Mouse (Mus musculus) common myeloid progenitor, adult 5-6 weeks (primary cell): ENCODE data around the gene Pip4k2c. TPM values are rescaled to one million over a fixed set of nuclear protein-coding genes. Genes with fewer than 3 reads are reported as not detected.
A peak's percentile ranks its signal among the peaks of the same experiment; 100 is the strongest.
"Not testable (repeated sequence)": the region's sequence is repeated elsewhere in the genome, so short reads cannot be mapped to it uniquely, and the experiment has no call there.

Experiments
- ATAC-seq: replicated peaks from 2 replicates; pipeline ENCODE4 v1.8.0; 2016; ENCODE audit warnings: low read depth, mild to moderate bottlenecking, moderate TSS enrichment, inconsistent platforms; ENCODE audit not compliant: poor library complexity, severe bottlenecking
- total RNA-seq: library from RNA; stranded (forward); fragments of 200-1000, 187-1606 nt; gene quantifications from 2 replicates; pipeline ENCODE4 v1.2.3, GENCODE M21; 2017

Pip4k2c gene
- total RNA-seq, 1 experiment from 2014 or later: 18.7 TPM

DNA sequence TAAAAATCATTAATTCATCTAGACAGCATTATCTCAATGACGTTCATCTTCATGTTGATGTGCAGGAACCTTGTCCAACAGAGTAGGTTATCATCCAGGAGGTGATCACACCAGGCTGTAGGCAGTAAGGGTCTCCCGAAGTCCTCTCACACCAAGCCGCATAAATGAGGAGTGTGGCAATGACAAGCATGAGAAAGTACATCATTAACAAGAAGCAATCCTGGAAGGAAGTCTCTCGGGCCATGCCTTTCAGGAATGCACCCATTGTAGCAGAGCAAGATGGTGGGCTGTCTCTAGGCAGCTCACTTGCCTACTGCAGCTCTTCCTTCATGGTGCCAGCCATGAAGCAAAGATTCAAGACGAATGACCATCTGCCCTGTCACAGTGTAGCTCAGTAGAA, 56.7 kb downstream of the Pip4k2c start:
- no peak for ATAC-seq

- no peak for ATAC-seq
Measured at GRCm38 (mm10) chr10:127154241-127154640, 57.1 kb downstream of the Pip4k2c start.

- ATAC-seq: no peak
Measured at GRCm38 (mm10) chr10:127153323-127153722, 58.1 kb downstream of the Pip4k2c start.

GRCm38 (mm10) chr10:127152556-127152955, 58.8 kb downstream of the Pip4k2c start:
- not testable (repeated sequence) for ATAC-seq

- not testable (repeated sequence) for ATAC-seq
Measured at GRCm38 (mm10) chr10:127151233-127151632, 60.2 kb downstream of the Pip4k2c start.

GRCm38 (mm10) chr10:127150471-127150872, 60.9 kb downstream of the Pip4k2c start:
- 0 out of 2 replicates have a peak, but pooled peaks have one; percentile 22 for ATAC-seq

DNA sequence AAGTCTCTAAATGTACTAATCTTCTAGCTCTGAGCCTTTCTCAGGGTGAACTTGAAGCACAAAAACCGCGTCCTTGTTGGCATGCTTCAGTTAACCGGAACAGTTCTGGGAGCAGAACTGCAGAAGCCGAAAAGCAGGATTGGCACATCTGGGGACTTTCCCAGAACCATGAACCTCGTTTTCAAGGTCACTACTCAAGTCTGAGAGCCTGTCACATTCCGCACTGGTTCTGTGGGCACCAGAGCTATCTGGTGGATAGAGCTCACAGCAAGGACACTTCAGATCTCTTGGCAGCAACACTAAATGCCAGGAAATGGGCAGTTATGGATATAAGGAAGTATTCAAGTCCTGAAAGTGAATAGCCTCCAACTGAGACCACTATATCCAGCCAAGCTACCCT, 64.2 kb downstream of the Pip4k2c start:
- no peak for ATAC-seq

Other genes with a start within 250 kb of the Pip4k2c start
- gene Ctdsp2, start 232.9 kb downstream of the Pip4k2c start, total RNA-seq: 33.9 and 42.8 TPM in 2 replicates
- gene Avil, start 210.9 kb downstream of the Pip4k2c start, total RNA-seq: not detected in 2 replicates
- gene Tsfm, start 180.7 kb downstream of the Pip4k2c start, total RNA-seq: 40.2 and 42.3 TPM in 2 replicates
- gene Mettl1, start 170.2 kb downstream of the Pip4k2c start, total RNA-seq: 27.4 and 28.0 TPM in 2 replicates
- gene Eef1akmt3, start 170.1 kb downstream of the Pip4k2c start, total RNA-seq: not detected in 2 replicates
- 0.14 TPM in 1 of 2 replicates, not detected in the other for gene Cyp27b1, start 163.3 kb downstream of the Pip4k2c start, total RNA-seq
- 0.23 TPM in 1 of 2 replicates, not detected in the other for gene March9, start 151.4 kb downstream of the Pip4k2c start, total RNA-seq
- gene Cdk4, start 148.1 kb downstream of the Pip4k2c start, total RNA-seq: 723 and 923 TPM in 2 replicates
- 49.9 and 62.2 TPM in 2 replicates for gene Tspan31, start 141.3 kb downstream of the Pip4k2c start, total RNA-seq
- 40.8 and 56.1 TPM in 2 replicates for gene Agap2, start 136.3 kb downstream of the Pip4k2c start, total RNA-seq
- gene Os9, start 90.5 kb downstream of the Pip4k2c start, total RNA-seq: 159 TPM in 2 replicates
- 56.5 TPM in 2 replicates for gene B4galnt1, start 46.4 kb downstream of the Pip4k2c start, total RNA-seq
- gene Slc26a10, start 30.9 kb downstream of the Pip4k2c start, total RNA-seq: 0.78 and 1.0 TPM in 2 replicates
- gene Arhgef25, start 21.5 kb downstream of the Pip4k2c start, total RNA-seq: 9.7 and 16.4 TPM in 2 replicates
- gene Dtx3, start 15.9 kb downstream of the Pip4k2c start, total RNA-seq: 29.7 and 36.7 TPM in 2 replicates
- gene Kif5a, start 51.8 kb upstream of the Pip4k2c start, total RNA-seq: 0.23 and 0.34 TPM in 2 replicates
- 88.5 and 108 TPM in 2 replicates for gene Dctn2, start 54.8 kb upstream of the Pip4k2c start, total RNA-seq
- gene Mbd6, start 77.4 kb upstream of the Pip4k2c start, total RNA-seq: 5.2 and 8.7 TPM in 2 replicates
- 181 and 187 TPM in 2 replicates for gene Mars, start 100.2 kb upstream of the Pip4k2c start, total RNA-seq
- gene Arhgap9, start 110.4 kb upstream of the Pip4k2c start, total RNA-seq: 13.6 and 24.3 TPM in 2 replicates
- not detected in 2 replicates for gene Gli1, start 130.4 kb upstream of the Pip4k2c start, total RNA-seq
- not detected in 2 replicates for gene Inhbe, start 142.8 kb upstream of the Pip4k2c start, total RNA-seq
- gene Inhbc, start 158.8 kb upstream of the Pip4k2c start, total RNA-seq: not detected in 2 replicates
- gene R3hdm2, start 168.7 kb upstream of the Pip4k2c start, total RNA-seq: 46.5 and 126 TPM in 2 replicates